Mouse (Mus musculus) embryonic stem cell, embryonic (primary cell): ENCODE data around the gene C030005K15Rik.
"Not testable (repeated sequence)": the region's sequence is repeated elsewhere in the genome, so short reads cannot be mapped to it uniquely, and the experiment has no call there.

Source experiments
- CTCF ChIA-PET, 4 experiments: fragments of 300-600 bp in 2 of 4; fragments of 350-600 bp in 2 of 4; sonication (Branson Sonifier 250); formaldehyde crosslinking; loops; one replicate each; lab custom pipeline; 2022; ENCODE audit warnings: inconsistent platforms in 2 of 4; lab: Charles Lee
- POLR2A ChIA-PET, 4 experiments: fragments of 300-600 bp in 2 of 4; fragments of 350-600 bp in 2 of 4; sonication (Branson Sonifier 250); formaldehyde crosslinking; loops; one replicate each; lab custom pipeline; 2022; ENCODE audit warnings: antibody characterized with exemption in 4 of 4, inconsistent platforms in 1 of 4; lab: Charles Lee

The C030005K15Rik gene

DNA sequence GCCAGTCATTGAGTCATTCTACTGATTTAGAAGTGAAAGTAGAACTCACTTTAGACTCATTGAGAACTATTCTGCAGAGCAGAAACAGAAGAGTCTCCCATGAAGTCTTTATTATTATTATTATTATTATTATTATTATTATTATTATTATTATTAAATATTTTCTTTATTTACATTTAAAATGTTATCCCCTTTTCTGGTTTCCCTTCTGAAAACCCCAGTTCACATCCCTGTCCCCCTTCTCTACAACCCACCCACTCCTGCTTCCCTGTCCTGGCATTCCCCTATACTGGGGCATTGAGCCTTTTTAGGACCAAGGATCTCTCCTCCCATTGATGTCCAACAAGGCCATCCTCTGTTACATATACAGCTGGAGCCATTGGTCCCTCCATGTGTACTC is at the start of gene C030005K15Rik:
TSS of gene C030005K15Rik (minus strand) at position 101 of the 400 bp plus-strand sequence.
- CTCF ChIA-PET, POLR2A ChIA-PET: not testable (repeated sequence)

DNA sequence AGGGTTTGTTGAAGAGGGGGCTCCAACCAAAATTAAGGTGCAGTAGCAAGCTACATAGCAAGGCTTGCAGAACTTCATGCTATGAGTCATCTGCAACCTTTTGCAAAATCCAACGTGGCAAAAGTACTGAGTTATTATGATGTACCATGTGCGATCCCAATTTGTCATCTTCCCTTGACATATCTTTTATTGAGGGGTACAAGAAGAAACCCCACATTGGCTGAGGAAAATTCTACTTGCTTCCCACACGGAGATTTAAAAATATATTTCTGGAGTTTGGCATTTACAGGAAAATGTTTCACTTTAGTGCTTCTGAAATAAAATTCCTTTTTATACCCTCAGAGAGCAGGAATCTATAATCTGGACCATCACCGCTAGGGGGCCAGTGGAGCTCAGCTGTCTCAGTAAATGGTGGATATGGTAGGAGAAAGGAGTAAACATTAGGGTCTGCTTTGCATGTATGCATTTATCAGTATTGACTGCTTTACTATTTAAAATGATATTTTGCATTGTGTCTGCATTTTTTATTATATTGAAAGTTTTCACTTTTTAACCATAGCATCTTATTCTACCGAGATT is 41.7 kb upstream of the C030005K15Rik start:
- CTCF ChIA-PET, result interaction anchor here in 1 of 4 experiments (0.7 kb wide), 1 partner anchor 83 kb away, joined by 3 read pairs; no protein-coding TSS in a partner anchor
- POLR2A ChIA-PET, result no interaction called here

DNA sequence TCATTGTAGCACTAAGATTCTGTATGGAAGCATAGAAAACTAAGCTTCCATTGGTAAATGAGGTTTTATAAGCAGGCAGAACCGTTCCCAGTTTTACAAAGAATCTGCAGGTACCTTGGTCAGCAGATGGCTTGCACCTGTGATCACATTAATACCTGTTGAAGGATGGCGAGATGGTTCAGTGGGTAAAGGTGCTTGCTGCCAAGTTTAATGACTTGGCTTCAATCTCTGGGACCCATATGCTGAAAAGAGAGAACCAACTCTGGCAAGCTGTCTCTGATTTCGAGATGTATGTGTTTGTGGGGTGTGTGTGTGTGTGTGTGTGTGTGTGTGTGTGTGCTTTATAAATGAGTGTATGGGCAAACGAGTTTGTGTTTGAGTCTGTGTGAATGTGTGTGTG is 27.3 kb upstream of the C030005K15Rik start:
- POLR2A ChIA-PET, result no interaction called here
- CTCF ChIA-PET, result no interaction called here

DNA sequence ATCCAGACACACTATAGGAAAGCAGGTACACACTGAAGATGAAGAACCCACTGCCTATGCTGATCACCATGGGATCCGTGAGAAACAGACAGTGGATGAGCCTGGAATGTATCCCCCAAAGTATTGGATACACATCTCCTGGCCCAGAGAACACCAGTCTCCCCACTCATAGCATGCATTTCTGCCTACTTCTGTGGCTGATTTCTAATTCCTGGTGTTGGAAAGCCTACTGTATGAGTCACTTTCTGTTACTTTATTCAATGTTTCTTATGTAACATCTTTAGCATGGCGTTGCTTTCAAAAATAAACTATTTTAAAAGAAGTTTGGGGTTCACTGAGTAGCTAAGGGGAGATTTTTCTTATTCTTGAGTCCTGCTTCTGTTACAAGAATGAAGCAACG is 20.7 kb upstream of the C030005K15Rik start:
- POLR2A ChIA-PET, result no interaction called here
- CTCF ChIA-PET, result no interaction called here

DNA sequence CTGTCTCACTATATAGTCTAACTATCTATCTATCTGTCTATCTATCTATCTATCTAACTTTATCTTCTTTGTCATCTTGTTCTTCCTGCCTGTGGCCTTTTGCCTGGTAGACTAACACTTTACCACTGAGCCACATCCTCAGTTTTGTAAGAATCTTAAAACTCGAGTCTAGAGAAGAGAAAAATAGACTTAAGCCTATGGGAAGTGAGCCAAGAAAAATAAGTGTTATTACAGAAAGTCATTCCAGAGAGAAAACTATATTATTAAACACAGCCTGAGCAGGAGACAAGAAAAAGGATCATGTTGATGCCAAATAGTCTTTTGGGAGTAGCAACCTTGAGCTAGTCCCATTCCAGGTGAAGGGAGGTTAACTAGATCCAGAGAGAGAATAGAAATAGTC is 626 bp downstream of the C030005K15Rik start:
- POLR2A ChIA-PET, result no interaction called here
- CTCF ChIA-PET, result no interaction called here

DNA sequence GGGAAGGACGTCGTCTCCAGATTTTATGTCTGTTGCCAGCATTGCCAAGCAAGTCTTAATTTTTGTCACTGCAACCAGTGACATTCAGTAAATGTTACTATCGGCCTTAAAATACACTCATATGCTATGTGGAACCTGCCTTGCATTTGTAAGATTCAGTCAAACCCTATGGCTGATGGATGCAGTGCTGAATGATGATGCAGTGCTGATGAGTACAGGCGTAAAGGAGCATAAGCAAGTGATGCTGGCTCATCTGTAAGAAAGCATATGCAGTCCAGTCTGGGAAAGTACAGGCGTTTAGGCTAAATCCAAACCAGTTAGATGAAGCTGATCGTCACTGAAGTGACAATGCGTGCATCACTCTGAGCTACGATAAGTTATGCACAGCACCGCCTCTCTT is 3.8 kb downstream of the C030005K15Rik start:
- ChIA-PET CTCF (no interaction called here), POLR2A (no interaction called here)

DNA sequence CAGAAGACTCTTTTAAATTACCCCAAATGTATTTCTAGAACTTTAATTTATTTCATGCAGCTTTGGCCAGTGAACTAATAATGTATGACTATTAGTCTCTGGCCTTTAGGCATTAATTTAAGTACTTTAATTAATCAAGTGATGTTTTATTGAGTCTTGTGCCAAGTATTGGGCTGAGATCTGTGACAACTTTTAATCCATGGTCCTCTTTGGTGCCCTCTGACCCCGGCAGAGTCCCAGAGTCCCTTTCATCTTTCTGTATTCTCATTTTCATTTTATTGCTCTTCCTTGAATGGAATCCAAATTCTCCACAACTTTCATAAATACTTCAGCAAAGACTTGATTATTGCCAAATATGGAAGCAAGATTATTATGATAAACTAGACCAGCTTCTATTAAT is 5.9 kb downstream of the C030005K15Rik start:
- CTCF ChIA-PET, result no interaction called here
- POLR2A ChIA-PET, result no interaction called here

DNA sequence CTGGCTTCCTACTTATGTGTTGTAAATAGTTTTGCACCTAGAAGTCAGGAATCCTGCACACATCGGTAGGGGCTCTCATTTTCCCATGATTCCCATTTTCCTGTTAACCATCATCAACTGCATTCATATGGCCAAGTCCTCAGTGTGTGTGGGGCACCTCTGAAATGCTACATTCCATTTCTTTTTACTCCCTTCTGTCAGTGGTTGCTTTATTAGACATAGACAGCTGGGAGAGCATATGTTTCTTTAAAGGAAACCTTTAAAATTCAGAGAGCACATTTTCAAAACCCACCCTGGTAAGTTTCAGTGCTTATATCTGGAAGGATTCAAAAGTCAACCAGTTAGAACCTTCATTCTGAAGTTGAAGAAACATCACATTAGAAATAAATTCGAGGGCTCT is 8.5 kb downstream of the C030005K15Rik start:
- ChIA-PET POLR2A (no interaction called here), CTCF (no interaction called here)

DNA sequence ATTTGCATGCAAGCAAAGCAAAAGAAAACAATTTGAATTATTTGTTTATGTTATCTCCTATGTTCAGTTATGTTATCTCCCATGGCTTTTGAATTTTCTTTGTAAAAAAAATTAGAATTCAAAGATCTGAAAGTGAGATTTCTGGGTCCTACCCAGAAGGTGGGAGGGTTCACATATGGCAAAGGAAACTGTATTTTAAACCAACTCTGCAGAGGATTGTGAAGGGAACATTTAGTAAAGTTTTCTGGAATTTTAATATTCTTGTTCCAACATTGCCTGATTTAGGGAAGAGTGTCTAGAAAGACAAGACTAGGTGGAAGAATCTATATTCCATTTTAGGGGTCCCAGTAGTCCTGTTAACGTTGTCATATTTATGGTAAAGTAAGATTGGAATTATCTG is 9.3 kb downstream of the C030005K15Rik start:
- POLR2A ChIA-PET, result no interaction called here
- CTCF ChIA-PET, result no interaction called here

DNA sequence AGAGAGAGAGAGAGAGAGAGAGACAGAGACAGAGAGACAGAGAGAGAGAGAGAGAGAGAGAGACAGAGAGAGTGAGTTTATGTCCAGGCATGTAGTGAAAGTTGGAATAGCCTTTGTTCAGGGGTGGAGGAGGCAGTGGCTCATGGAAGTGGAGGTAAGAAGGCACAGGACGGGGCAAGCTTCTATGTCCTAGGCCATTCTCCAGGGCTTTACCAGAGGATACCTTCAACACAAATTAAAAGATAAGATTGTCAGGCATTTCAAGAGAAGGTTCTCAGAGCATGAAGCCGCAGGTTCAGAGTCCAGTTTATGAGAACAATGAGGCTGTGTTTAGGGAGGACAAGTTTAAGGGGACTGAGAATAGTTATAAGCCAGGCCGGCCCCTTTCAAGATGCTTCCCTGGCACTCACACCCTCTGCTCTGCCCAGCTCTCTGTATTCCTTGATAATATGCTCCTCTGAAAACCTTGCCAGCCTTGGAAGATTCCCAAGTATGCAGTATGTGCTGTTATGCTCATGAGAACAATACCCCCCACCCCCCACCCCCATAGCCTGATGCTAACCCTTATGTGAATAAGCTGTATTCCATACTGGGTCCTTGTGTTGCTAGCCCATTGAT is 11.2 kb downstream of the C030005K15Rik start:
- POLR2A ChIA-PET, result no interaction called here

DNA sequence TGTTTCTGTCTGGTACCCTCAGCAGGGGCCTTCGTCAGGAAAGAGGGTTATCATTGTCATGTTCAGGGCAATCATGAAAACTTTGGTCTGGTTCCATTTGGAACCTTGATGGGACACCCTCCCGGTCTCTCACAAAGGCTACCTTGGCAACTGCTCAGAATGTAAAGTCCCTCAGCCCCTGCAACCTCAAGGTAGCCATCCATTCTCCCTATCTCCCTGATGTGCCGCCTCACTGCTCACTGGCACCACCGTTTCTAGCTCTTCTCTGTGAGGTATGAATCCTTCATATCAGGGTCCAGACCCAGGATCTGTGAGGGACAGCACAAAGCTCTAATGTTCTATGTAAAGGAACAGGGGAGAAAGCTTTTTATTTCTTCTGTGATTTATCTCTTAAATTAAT is 12.0 kb downstream of the C030005K15Rik start:
- ChIA-PET CTCF (interaction anchor here in 1 of 4 experiments (0.6 to 1.3 kb wide), 2 partner anchors 10 to 13 kb away, joined by 3 read pairs; no protein-coding TSS in a partner anchor), POLR2A (no interaction called here)

More for the DNA sequence above, 11.2 kb downstream of the C030005K15Rik start:
- CTCF ChIA-PET, result interaction anchor here in 2 of 4 experiments (0.6 to 1.3 kb wide), 3 partner anchors 11 to 74 kb away, joined by 3 to 4 read pairs (median 3); no protein-coding TSS in a partner anchor

DNA sequence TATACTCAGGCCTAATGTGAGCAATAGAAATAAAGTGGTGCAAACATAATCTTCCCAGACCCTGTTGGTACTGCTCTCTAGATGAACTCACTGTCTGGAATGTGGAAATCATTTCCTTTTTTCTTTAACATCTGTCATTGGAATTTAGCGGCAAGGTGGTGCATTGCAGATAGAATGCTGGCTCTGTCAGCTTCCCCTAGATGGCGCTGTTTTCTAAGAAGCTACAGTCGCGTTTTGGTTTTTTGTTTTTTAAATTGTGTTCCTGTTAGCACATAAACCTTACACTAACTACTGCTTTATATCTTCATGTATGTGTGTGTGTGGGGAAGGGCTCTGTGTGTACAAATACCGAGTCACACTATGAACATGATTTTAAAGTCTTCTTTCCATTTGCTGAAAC is 13.9 kb downstream of the C030005K15Rik start:
- POLR2A ChIA-PET, result interaction anchor here in 2 of 4 experiments (0.6 kb wide), 2 partner anchors 114 to 337 kb away, joined by 7 to 8 read pairs; no protein-coding TSS in a partner anchor
- CTCF ChIA-PET, result interaction anchor here in 3 of 4 experiments (0.6 to 1.0 kb wide), 7 partner anchors 8 to 1573 kb away, joined by 3 to 4 read pairs (median 3); no protein-coding TSS in a partner anchor

DNA sequence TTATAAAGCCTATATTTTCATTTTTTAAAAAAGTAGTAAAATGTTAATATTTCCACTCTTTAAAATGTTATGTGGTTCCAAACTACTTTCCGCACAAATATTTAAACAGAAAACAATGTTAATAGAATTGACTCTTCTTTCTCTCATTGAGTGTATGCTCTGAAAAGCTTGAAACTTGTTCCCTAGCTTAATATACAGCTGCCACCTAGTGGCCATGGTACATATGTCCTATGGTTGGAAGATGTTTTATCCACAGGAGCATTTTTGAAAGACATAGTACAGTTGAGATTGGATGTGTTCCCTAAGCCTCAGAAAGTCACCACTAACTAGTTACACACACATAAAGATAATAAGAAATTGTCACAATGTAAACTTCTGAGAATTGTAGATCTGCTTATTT is 22.0 kb downstream of the C030005K15Rik start:
- POLR2A ChIA-PET, result no interaction called here
- CTCF ChIA-PET, result interaction anchor here (0.6 to 1.1 kb wide), 9 partner anchors 8 to 359 kb away, joined by 3 to 6 read pairs (median 3); no protein-coding TSS in a partner anchor

DNA sequence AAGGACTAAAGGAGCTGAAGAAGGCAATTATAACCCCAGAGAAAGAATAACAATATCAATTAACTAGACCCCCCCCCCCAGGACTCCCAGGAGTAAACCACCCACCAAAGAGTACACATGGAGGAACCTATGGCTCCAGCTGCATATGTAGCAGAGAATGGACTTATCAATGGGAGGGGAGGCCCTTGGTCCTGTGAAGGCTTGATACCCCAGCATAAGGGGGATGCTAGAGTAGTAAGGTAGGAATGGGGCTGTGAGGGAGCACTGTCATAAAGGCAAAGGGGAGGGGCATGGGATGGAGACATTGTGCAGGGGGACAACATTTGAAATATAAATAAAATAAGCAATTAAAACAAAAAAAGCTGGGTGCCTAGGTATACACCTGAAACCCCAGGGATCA is 24.2 kb downstream of the C030005K15Rik start:
- CTCF ChIA-PET, result interaction anchor here in 1 of 4 experiments (0.6 kb wide), 1 partner anchor 13 kb away, joined by 3 read pairs; no protein-coding TSS in a partner anchor
- POLR2A ChIA-PET, result no interaction called here

DNA sequence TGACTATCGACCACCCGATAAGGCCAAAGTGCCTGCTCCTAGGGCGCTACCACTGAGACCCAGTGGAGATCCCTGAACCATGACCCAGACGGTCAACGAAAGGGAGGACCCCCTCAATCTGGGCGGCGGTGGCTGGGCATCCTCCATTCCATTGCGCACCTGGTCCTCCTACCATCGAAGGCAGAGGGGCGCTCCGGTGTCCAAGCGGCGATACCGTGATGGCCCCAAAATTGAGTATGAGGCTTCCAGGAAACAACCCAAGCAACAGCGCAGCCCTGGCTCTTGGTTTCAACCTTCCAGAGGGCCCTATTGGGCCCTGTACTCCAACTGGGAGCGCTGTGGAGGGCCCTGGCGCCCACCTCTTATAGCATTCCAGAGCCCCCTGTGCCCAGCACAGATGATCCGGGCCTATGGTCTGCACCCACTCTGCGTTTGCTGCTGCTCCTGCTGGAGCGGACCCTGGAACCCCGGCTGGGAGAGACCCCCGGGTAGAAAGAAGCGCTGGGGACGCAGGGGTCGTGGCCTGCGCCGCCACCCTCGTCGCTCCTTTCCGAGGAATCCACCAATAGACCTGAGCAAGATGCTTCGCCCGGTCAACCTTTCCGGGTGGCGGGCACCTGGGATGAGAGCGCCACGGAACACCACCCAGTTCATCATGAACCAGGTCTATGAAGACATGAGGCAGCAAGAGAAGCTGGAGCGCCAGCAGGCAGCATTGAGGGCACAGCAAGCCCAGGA is 33.0 kb downstream of the C030005K15Rik start:
- ChIA-PET POLR2A (no interaction called here), CTCF (no interaction called here)

DNA sequence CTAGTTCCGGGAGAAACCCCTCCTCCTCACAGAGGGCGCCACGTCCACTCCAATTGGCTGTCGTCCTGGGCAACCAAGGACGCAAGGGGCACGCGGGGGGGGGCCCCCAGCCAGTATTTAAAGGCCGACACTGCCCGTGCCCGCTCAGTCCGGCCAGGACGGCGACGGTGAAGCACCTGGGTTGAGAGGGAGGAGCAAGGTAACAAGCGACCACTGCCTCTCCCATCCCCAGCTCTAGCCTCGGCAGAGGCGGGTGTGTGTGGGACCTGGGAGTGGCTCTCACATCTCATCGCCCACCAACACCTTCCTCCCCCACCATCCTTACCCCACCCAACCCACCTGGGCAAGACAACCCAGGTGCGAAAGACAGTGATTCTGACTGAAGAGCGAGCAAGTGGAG is 33.6 kb downstream of the C030005K15Rik start, which contains the start of gene Ccer1:
TSS of gene Ccer1 (plus strand) at position 147 of the 400 bp plus-strand sequence.
- ChIA-PET POLR2A (no interaction called here), CTCF (interaction anchor here in 3 of 4 experiments (0.5 to 0.7 kb wide), 3 partner anchors 317 to 786 kb away, joined by 3 to 7 read pairs (median 4); no protein-coding TSS in a partner anchor)

DNA sequence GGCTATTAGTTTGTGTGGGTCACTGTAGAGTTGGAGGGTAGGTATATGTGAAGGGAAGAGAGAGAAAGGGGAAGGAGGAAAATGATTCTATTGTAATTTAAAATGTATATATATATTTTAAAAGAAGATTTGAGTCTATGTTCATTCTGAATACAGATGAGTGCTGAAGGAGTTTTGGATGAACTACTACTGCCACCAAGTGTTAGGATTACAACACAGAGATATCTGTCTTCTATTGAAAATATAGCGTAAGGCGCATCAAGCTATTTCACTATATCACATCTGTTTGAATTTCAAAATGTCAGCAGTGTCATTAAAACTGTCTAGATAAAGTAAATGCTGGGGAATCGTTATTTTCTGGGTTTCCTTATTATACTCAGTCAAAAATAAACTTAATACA is 37.1 kb downstream of the C030005K15Rik start:
- CTCF ChIA-PET, result no interaction called here
- POLR2A ChIA-PET, result no interaction called here

DNA sequence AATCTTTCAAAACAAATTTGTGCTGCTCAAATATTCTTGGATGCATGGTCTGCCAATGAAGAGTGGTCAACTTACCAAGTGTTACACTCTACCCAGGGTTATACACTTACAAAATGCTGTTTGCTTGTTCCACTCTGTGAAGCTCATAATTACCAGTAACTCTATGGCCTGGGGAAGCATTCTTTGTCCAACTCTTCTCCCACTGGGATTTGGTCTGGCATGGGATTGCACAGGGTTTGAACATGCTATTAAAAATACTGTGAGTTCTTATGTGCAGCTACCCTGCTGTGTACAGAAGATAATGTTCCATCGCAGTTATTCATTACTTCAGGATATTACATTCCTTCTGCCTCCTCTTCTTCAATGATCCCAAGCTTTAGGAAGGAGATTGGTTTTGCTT is 39.4 kb downstream of the C030005K15Rik start:
- ChIA-PET POLR2A (no interaction called here), CTCF (no interaction called here)

DNA sequence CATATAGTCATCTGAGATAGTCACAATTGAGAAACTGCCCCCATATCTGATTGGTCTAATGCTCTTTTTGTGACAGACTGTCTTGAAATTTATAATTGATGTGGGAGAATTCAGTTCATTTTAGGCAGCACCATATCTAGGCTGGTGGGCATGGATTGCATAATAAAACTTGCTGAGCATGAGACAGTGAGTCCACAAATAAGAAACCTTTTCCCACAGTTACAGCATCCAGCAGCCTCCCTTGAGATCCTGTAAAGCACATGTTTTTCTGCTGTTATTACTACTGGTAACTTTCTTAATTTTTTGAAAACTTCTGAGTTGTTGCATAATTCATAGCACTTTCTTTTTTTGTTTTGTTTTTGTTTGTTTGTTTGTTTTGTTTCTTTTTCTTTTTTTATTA is 43.6 kb downstream of the C030005K15Rik start:
- CTCF ChIA-PET, result no interaction called here
- POLR2A ChIA-PET, result no interaction called here
